Mouse (Mus musculus) testis, adult 2 months (tissue): ENCODE measurements at regions not wholly inside any gene's neighbourhood (a gene's known extent, or its start where the extent isn't known, plus 50 kb on each side); places are given as distances from the start of the nearest gene placed in this dataset.

Experiments used
- CTCF ChIP-seq: fragments of 200-500 bp; IDR thresholded peaks from 2 replicates; pipeline ENCODE4 v1.5.1; 2012; ENCODE audit warnings: low read depth, mild to moderate bottlenecking, inconsistent platforms, low read length, moderate library complexity; ENCODE audit not compliant: control insufficient read depth, insufficient read depth, insufficient replicate concordance
- POLR2A ChIP-seq: fragments of 200-500 bp; IDR thresholded peaks from 2 replicates; pipeline ENCODE4 v1.6.1; 2012; ENCODE audit warnings: low read depth, mild to moderate bottlenecking, inconsistent platforms, low read length, moderate library complexity; ENCODE audit not compliant: control insufficient read depth

DNA sequence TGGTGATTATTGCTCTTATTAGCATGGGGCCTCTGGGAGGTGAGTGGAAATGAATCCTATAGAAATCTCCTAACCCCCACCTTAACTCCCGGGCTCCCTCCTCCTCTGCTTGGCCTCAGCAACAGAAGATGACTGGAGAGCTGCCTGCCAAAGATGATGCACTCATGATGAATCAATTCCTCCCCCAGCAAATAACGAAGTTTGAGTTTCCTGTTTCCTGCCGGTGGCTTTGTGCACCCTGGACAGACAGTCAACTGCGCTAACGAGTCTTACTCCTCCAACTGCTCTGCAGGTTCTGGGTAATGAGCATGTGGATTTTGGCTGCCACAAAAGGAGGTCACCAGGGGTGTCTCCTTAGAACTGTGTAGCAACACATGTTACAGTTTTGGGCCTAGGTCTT is 321.5 kb upstream of the Pik3r1 start:
- TF ChIP-seq POLR2A (no peak), CTCF (no peak)
